Mouse (Mus musculus) left cerebral cortex, postnatal 10 days (tissue): ENCODE results near the gene Mad2l1bp. TPM values are rescaled to one million over a fixed set of nuclear protein-coding genes. Genes with fewer than 3 reads are reported as not detected.

Source experiments
- DNase-seq, 2 experiments: peaks; one replicate each; pipeline ENCODE4 v3.0.0; 2021 to 2022; ENCODE audit warnings: low spot score in 2 of 2, mixed read lengths in 1 of 2; ENCODE audit errors: extremely low spot score in 1 of 2
- intact Hi-C: fragments of 180-260 bp; cut with DNase I; formaldehyde crosslinking; loops from one replicate; pipeline ENCODE4 v1.15.1; 2025
- total RNA-seq, 2 experiments: library from RNA; stranded (reverse); gene quantifications; 2 replicates each; pipeline ENCODE4 v1.2.3; 2021

Mad2l1bp gene
- total RNA-seq, 2 experiments from 2014 or later, result 13.2 to 15.3 TPM

DNA sequence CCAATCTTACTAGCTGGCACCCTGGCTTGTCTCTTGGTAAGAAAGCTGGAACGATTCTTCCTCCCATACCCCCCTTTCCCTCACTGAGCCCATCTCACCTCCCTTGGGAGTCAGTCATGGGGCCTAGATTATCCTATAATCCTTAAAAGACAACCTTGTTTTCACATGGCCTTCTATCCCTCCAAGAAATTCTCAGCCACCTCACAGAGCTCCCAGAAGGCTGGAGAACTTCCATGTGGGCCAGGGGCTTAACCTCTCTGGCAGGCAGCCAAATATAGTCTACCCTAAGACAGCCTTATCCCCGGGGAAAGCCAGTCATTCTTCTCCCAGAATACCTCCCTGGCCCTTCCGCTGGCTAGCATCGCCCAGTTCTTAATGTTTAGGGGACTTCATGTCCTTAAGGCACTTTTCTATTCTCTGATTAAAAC lies 34.9 kb downstream of the Mad2l1bp start:
- intact Hi-C loops, result no loop called here
- no peak for DNase-seq

DNA sequence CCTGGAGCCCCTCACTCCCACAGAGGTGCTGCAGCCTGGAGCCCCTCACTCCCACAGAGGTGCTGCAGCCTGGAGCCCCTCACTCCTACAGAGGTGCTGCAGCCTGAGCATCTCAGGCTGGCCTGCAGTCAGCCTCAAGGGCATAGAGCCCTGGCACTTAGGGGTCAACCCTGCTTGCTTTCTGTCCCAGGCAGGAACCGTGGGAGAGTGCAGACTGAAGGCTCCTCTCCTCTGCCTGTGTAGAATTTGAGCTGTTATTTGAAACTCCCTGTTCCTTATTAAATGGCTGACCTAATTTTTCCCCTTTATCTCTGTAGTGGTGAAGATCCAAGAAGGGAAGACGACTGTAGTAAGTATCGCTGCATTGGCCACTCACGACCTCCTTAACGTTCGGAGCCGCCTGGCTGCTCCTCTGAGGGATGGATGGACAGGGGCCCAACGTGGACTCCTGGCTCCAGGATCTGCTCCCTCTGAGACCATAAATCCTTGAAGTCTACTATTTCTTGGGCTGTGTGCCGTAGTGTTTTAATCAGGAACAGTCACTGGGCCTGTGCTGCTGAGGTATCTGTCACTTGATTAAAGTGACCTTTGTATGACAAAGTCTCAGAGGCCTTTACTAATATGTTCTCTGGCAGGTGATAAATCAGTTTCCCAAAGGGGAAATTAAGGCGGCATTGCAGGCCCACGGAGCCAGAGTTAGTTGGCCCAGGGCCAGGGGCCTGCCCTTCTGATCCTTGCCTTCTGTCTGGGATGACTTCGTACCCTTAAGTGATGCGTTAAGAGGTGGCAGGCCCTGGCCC lies 35.5 kb downstream of the Mad2l1bp start:
- intact Hi-C loops, result no loop called here
- DNase-seq, result no peak

DNA sequence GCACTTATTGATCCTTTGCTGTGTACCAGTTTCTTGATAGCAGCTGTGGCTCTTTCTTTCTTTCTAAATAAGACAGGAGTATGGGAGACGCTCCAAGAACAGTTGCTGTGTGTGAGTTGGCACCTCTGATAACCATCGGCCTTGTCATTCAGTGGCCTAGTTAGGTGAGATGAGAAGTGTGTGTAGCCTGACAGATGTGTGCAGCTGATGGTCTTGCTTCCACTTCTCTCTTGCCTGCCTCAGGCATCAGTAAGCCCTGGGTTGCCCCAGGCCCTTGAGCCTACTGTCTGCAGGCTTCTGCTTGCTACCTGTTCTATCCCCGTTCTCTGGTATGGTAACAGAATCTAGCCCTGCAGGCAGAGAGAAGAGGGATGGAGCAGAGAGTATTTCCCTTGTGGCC lies 36.5 kb downstream of the Mad2l1bp start:
- intact Hi-C loops, result no loop called here
- DNase-seq, result no peak

DNA sequence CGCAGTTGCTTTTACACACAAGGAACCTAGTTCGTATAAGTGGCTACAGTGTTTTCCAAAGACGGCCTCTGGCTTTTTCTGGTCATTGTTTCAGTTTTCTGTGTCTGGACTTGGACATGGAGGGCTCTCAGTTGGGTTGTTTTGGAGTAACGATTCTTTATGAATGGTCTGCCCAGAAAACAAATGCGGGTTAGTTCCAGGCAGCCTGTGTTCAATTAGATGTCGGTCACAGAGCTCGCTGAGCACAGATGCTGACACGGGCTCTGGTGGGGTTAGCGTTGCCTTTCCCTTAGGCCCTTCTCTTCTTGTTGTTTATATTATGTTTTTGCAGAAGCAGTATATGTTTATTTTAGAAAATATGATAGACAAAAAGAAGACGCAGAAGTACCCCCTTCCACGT lies 37.2 kb downstream of the Mad2l1bp start:
- DNase-seq, result no peak
- intact Hi-C loops, result no loop called here

DNA sequence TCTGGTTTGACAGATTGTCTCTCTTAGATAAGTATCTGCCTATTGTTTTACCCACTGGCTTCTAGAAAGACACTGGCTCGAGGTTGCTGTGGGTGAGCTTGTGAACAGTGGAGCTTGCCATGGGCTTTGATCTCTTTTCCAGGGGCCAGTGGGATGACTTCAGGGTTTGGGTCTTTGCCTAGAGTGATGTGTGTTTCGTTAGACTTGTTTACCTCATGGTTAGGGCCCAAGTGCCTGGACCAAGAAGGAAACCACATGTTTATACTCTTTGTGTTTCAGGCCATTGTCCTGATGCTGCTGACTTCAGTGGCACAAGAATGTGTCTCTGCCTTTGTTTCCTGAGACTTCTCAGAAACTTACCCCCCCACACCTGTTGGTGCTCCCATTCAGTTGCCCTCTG lies 37.9 kb downstream of the Mad2l1bp start:
- no peak for DNase-seq
- intact Hi-C loops, result no loop called here

DNA sequence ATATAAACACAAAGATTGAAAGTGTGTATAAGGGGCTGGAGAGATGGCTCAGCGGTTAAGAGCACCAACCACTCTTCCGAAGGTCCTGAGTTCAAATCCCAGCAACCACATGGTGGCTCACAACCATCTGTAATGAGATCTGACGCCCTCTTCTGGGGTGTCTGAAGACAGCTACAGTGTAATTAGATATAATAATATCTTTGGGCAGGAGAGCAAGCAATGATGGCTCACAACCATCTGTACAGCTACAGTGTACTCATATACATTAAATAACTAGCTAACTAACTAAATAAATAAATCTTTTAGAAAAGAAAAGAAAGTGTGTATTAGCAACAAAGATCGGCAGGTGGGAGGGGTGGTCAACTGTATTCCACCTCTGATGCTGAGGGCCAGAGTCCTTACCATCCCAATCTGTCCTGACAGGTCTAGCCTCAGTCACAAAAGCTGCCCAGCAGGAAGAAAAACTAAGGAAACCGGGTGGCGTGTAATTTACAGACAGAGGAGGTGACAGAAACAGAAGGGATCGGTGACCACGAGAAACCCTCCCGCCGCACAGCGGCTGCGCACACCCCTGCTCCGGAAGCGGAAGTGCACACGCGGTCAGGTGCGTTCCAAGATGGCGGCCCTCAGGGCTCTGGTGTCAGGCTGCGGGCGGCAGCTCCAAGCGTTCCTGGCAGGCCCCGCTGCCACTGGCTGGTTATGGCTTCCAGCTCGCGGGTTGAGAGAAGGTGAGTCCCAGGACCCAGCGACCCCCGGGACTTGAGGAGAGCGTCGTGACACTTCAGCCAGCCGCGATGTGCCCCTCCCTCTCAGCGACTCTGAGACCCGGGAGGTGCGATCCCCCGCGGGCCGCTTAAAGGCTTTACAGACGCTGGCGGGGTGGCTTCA lies 42.7 kb downstream of the Mad2l1bp start, which contains the start of gene Mrps18a:
Gene Mrps18a, plus strand, starts transcription at position 585 of the 888 bp plus-strand sequence.
- peak; percentile 76 to 91 for DNase-seq
- intact Hi-C loops, result no loop called here

DNA sequence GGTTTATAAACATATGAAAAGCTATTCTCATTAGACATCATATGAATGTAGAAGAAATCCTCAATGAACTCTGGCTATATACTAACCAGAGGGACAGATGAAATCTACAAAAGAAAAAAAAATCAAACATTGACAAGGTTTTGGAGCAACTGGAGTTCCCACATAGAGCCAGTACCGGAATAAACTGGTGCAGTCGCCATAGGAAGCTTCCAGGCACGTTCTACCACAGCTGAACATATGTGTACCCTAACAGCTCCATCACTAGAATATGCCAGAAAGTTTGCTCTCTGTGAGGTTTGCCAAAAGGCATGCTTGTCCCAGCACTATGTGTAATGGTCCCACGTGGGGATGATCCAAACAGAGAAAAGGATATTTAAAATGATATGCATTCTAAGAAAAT lies 45.1 kb downstream of the Mad2l1bp start:
- DNase-seq, result no peak
- intact Hi-C loops, result no loop called here

DNA sequence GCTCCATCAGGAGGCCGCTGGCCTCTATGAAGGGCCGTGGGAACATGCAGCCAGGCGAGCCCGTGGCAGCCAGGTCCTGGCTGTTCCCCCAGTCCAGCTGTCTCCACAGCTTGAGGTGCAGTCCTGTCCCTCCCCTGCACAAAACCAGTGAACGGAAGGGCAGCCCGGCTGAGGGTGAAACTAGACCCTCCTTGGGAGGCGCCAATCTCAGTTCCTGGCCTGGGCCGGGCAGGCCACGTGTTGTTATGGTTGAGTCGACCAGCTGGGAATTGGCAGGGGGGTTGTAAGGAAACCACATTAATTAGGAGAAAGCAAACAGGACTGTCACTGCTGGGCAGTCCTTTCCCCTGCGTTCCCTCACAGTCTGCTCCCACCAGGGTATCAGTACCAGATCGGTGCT lies 48.9 kb downstream of the Mad2l1bp start:
- peak in 1 of 2 experiments; percentile 80 for DNase-seq
- intact Hi-C loops, result no loop called here

DNA sequence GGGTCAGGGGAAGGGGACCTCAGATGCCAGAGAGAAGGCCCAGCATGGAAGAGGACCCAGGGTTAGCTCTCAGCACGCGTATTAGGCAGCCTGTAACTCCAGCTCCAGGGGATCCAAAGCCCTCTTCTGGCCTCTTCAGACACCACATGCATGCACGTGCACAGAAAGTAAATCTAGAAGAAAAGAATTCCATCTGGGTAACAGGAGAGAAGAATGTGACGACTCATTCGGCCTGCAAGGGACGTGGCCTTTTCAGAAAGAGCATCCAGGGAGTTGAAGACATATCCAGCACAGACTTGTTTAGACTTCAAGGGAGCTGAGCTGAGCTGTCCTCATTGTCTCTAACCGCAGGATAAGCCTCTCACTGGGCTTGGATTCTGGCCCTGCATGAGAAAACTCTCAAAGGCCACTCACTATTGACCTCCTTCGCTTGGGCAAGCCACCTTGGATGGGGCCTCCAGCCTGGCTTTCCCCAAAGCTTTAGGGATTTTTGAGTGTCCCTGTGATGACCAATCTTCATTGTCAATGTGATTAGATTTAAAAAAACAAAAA lies 50.7 kb downstream of the Mad2l1bp start:
- intact Hi-C loops, result no loop called here
- DNase-seq, result no peak

DNA sequence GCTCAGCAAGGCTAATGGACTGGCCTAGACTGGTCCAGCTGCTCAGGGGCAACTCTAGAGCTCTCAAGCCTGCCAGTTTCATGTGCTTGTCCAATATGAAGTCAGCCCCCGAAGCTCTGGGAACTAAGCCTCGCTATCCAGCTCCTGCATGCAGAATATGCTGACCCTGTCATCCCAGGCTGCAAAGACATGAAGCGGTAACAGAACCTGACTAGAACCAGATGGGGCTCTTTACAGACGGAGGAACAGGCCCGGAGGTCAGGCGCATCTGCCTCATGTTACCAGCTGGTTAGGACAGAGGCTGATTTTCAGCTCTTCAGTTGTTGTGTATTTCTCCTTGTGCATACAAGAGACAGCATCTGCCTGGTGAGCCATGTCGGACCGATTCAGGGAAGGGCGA lies 51.4 kb downstream of the Mad2l1bp start:
- intact Hi-C loops, result no loop called here
- DNase-seq, result no peak

DNA sequence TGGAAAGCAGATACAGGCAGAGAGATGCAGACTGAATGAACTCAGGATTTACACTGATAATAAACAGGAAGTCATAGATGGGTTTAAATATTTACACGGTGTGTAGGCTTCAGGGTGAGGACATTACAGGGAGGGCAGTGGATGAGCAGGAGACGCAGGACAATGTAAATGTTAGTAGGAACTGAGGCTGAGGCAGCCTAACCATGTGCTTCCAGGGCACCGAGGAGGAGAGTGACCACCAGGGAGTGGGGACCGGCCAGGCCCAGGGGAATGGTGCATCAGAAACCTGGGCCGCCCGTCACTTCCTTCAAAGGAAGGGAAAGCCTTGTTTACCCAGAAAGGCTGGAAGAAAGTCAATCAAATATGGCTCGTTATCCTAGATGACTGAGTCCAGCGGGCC lies 54.8 kb downstream of the Mad2l1bp start:
- no peak for DNase-seq
- intact Hi-C loops, result no loop called here

Other genes with a start within 250 kb of the Mad2l1bp start
- gene Vegfa, start 121.2 kb downstream of the Mad2l1bp start, total RNA-seq, result 10 to 100 TPM; 73.6 to 82.9 TPM
- gene Mrps18a, start 42.6 kb downstream of the Mad2l1bp start, total RNA-seq, result 10 to 100 TPM; 79.9 to 83.9 TPM
- 10 to 100 TPM; 33.0 to 34.8 TPM for gene Rsph9, start 9.3 kb downstream of the Mad2l1bp start, total RNA-seq
- gene Gtpbp2, start 7.5 kb upstream of the Mad2l1bp start, total RNA-seq, result 100 to 1,000 TPM in 1 of 2 experiments, 10 to 100 TPM in 1; 86.6 to 101 TPM
- gene Polh, start 49.1 kb upstream of the Mad2l1bp start, total RNA-seq, result 1 to 10 TPM; 6.3 to 7.8 TPM
- gene Xpo5, start 49.2 kb upstream of the Mad2l1bp start, total RNA-seq, result 10 to 100 TPM; 40.0 to 41.9 TPM
- gene Polr1c, start 94.5 kb upstream of the Mad2l1bp start, total RNA-seq, result 10 to 100 TPM; 38.3 to 42.7 TPM
- gene Yipf3, start 94.5 kb upstream of the Mad2l1bp start, total RNA-seq, result 10 to 100 TPM; 73.6 to 83.9 TPM
- 100 to 1,000 TPM; 101 to 103 TPM for gene Lrrc73, start 100.0 kb upstream of the Mad2l1bp start, total RNA-seq
- gene Tjap1, start 129.5 kb upstream of the Mad2l1bp start, total RNA-seq, result 10 to 100 TPM; 33.2 to 37.8 TPM
- 10 to 100 TPM; 52.1 to 52.5 TPM for gene Dlk2, start 143.9 kb upstream of the Mad2l1bp start, total RNA-seq
- gene Abcc10, start 174.8 kb upstream of the Mad2l1bp start, total RNA-seq, result 1 to 10 TPM; 8.1 to 8.7 TPM
- 10 to 100 TPM; 78.2 to 79.2 TPM for gene Zfp318, start 230.2 kb upstream of the Mad2l1bp start, total RNA-seq